Mouse (Mus musculus) forebrain, embryonic 16.5 days (tissue): ENCODE data around the gene Frmd4b. TPM values are rescaled to one million over a fixed set of nuclear protein-coding genes. Genes with fewer than 3 reads are reported as not detected.

ENCODE experiments used
- ATAC-seq: fragments of 200-750 bp; cut with Nextera tagmentation; 2 replicates; pipeline ENCODE4 v1.8.0; 2017; ENCODE audit warnings: mild to moderate bottlenecking, moderate library complexity
- H3K27ac ChIP-seq: fragments of 300-500 bp; sonication (generic); 2 replicates; pipeline ENCODE4 v1.5.1; 2014; ENCODE audit warnings: low read length, control low read depth
- H3K27me3 ChIP-seq: fragments of 300-500 bp; sonication (generic); replicated peaks from 2 replicates; pipeline ENCODE4 v1.6.1; 2014; ENCODE audit warnings: low read length; ENCODE audit not compliant: control insufficient read depth, insufficient read depth
- H3K36me3 ChIP-seq: fragments of 300-500 bp; sonication (generic); 2 replicates; pipeline ENCODE4 v1.6.1; 2014; ENCODE audit not compliant: control insufficient read depth, insufficient read depth
- H3K4me1 ChIP-seq: fragments of 300-500 bp; sonication (generic); replicated peaks from 2 replicates; pipeline ENCODE4 v1.6.1; 2014; ENCODE audit warnings: low read length; ENCODE audit not compliant: control insufficient read depth, insufficient read depth
- H3K4me2 ChIP-seq: fragments of 300-500 bp; sonication (generic); 2 replicates; pipeline ENCODE4 v1.6.1; 2014; ENCODE audit warnings: mild to moderate bottlenecking, low read length, control low read depth
- H3K4me3 ChIP-seq: fragments of 300-500 bp; sonication (generic); replicated peaks from 2 replicates; pipeline ENCODE4 v1.5.1; 2014; ENCODE audit warnings: mild to moderate bottlenecking, low read length, control low read depth
- H3K9ac ChIP-seq: fragments of 300-500 bp; sonication (generic); replicated peaks from 2 replicates; pipeline ENCODE4 v1.6.1; 2014; ENCODE audit warnings: low read depth, low read length, control low read depth
- H3K9me3 ChIP-seq: fragments of 300-500 bp; sonication (generic); 2 replicates; pipeline ENCODE4 v1.6.1; 2016; ENCODE audit warnings: low read length; ENCODE audit not compliant: control insufficient read depth
- WGBS: fragments of 180-500 bp; shearing (Covaris S2); extraction: QIAGEN DNeasy Blood & Tissue Kit; methylation state at CpG from one replicate; pipeline ENCODE4 v1.1.7; 2014; 5-methylcytosine and 5-hydroxymethylcytosine counted together
- polyA plus RNA-seq: library from polyadenylated mRNA; unstranded; fragments of >200 nt; fragmentation: Nextera tagmentation; extraction: Ambion mirVana; gene quantifications from 2 replicates; pipeline ENCODE4 v1.2.1, GENCODE M21; 2015

The Frmd4b gene
- polyA plus RNA-seq, 1 experiment from 2014 or later, result 50.0 TPM

- no peaks in the 10 kb centered on the region for H3K9me3 ChIP-seq
- no peak overlapping the region for H3K9ac ChIP-seq
- 59% methylated on average over 2 of the region's 2 CpGs for WGBS
- H3K27ac ChIP-seq, result no peak overlapping the region
- H3K4me1 ChIP-seq, result peaks cover 44% of the 10 kb centered on the region
- ATAC-seq, result no peak
- no peak overlapping the region for H3K4me2 ChIP-seq
- no peaks in the 10 kb centered on the region for H3K27me3 ChIP-seq
- H3K36me3 ChIP-seq, result no peaks in the 10 kb centered on the region
- no peak overlapping the region for H3K4me3 ChIP-seq
These were observed 160.1 kb downstream of the Frmd4b start for GRCm38 (mm10) chr6:97457210-97457609.

- Histone ChIP-seq H3K9me3 (no peaks in the 10 kb centered on the region), H3K9ac (no peak overlapping the region), H3K4me3 (no peak overlapping the region), H3K4me1 (0 out of 2 replicates have a peak, but pooled peaks cover 5% of the 10 kb centered on the region), H3K27me3 (no peaks in the 10 kb centered on the region), H3K27ac (no peak overlapping the region), H3K36me3 (no peaks in the 10 kb centered on the region), H3K4me2 (no peak overlapping the region)
- ATAC-seq, result no peak
- 93% methylated on average over 5 of the region's 5 CpGs for WGBS
These were observed 165.1 kb downstream of the Frmd4b start for GRCm38 (mm10) chr6:97452223-97452622.

- ATAC-seq, result no peak
These were observed 167.5 kb downstream of the Frmd4b start for GRCm38 (mm10) chr6:97449806-97450205.

GRCm38 (mm10) chr6:97447020-97447419, 170.3 kb downstream of the Frmd4b start:
- ATAC-seq, result no peak
- no peaks in the 10 kb centered on the region for H3K4me1 ChIP-seq

More at GRCm38 (mm10) chr6:97449806-97450205, 167.5 kb downstream of the Frmd4b start:
- no peaks in the 10 kb centered on the region for H3K36me3 ChIP-seq
- H3K4me1 ChIP-seq, result no peaks in the 10 kb centered on the region
- 76% methylated on average over 2 of the region's 2 CpGs for WGBS
- H3K4me2 ChIP-seq, result no peak overlapping the region
- H3K9me3 ChIP-seq, result no peaks in the 10 kb centered on the region
- no peak overlapping the region for H3K9ac ChIP-seq
- H3K27ac ChIP-seq, result no peak overlapping the region
- H3K4me3 ChIP-seq, result no peak overlapping the region
- no peaks in the 10 kb centered on the region for H3K27me3 ChIP-seq

GRCm38 (mm10) chr6:97444145-97444544, 173.2 kb downstream of the Frmd4b start:
- H3K36me3 ChIP-seq, result no peaks in the 10 kb centered on the region
- H3K9ac ChIP-seq, result no peak overlapping the region
- no peak overlapping the region for H3K4me3 ChIP-seq
- H3K27me3 ChIP-seq, result no peaks in the 10 kb centered on the region
- H3K9me3 ChIP-seq, result no peaks in the 10 kb centered on the region
- ATAC-seq, result no peak
- 78% methylated on average over 5 of the region's 5 CpGs for WGBS
- H3K4me2 ChIP-seq, result no peak overlapping the region
- no peak overlapping the region for H3K27ac ChIP-seq
- H3K4me1 ChIP-seq, result no peaks in the 10 kb centered on the region; the same call in 1 of the 2 replicates

More at GRCm38 (mm10) chr6:97447020-97447419, 170.3 kb downstream of the Frmd4b start:
- Histone ChIP-seq H3K9me3 (no peaks in the 10 kb centered on the region), H3K36me3 (no peaks in the 10 kb centered on the region), H3K4me3 (no peak overlapping the region), H3K4me2 (no peak overlapping the region), H3K9ac (no peak overlapping the region), H3K27ac (no peak overlapping the region), H3K27me3 (no peaks in the 10 kb centered on the region)
- 55% methylated on average over 4 of the region's 4 CpGs for WGBS

GRCm38 (mm10) chr6:97443522-97443921, 173.8 kb downstream of the Frmd4b start:
- no peak for ATAC-seq
- no peaks in the 10 kb centered on the region for H3K36me3 ChIP-seq
- no peaks in the 10 kb centered on the region for H3K9me3 ChIP-seq
- no peak overlapping the region for H3K4me3 ChIP-seq
- no peaks in the 10 kb centered on the region; the same call in 1 of the 2 replicates for H3K4me1 ChIP-seq
- H3K27ac ChIP-seq, result no peak overlapping the region
- H3K9ac ChIP-seq, result no peak overlapping the region
- H3K4me2 ChIP-seq, result no peak overlapping the region
- 55% methylated on average over 4 of the region's 4 CpGs for WGBS
- no peaks in the 10 kb centered on the region for H3K27me3 ChIP-seq

GRCm38 (mm10) chr6:97441357-97441756, 176.0 kb downstream of the Frmd4b start:
- Histone ChIP-seq H3K4me2 (no peak overlapping the region), H3K27ac (no peak overlapping the region), H3K9me3 (no peaks in the 10 kb centered on the region), H3K4me1 (no peaks in the 10 kb centered on the region; the same call in 1 of the 2 replicates), H3K27me3 (no peaks in the 10 kb centered on the region), H3K36me3 (no peaks in the 10 kb centered on the region), H3K9ac (no peak overlapping the region), H3K4me3 (no peak overlapping the region)
- WGBS, result 82% methylated on average over 7 of the region's 7 CpGs
- no peak for ATAC-seq

GRCm38 (mm10) chr6:97438918-97439645, 178.3 kb downstream of the Frmd4b start:
- no peaks in the 10 kb centered on the region for H3K27me3 ChIP-seq
- no peak overlapping the region for H3K4me3 ChIP-seq
- WGBS, result 49% methylated on average over 16 of the region's 16 CpGs
- H3K27ac ChIP-seq, result no peak overlapping the region
- H3K36me3 ChIP-seq, result no peaks in the 10 kb centered on the region
- no peaks in the 10 kb centered on the region for H3K9me3 ChIP-seq
- no peak overlapping the region for H3K4me2 ChIP-seq
- no peak overlapping the region for H3K9ac ChIP-seq
- ATAC-seq, result no peak
- H3K4me1 ChIP-seq, result no peaks in the 10 kb centered on the region; the same call in 1 of the 2 replicates

- Histone ChIP-seq H3K36me3 (no peaks in the 10 kb centered on the region), H3K4me1 (no peaks in the 10 kb centered on the region; the same call in 1 of the 2 replicates), H3K9ac (no peak overlapping the region), H3K27me3 (no peaks in the 10 kb centered on the region), H3K4me3 (no peak overlapping the region), H3K4me2 (no peak overlapping the region), H3K9me3 (no peaks in the 10 kb centered on the region), H3K27ac (no peak overlapping the region)
- 64% methylated on average over 4 of the region's 4 CpGs for WGBS
- no peak for ATAC-seq
These were observed 182.6 kb downstream of the Frmd4b start for GRCm38 (mm10) chr6:97434753-97435152.
